Mouse (Mus musculus): Measurements from ENCODE around the gene Fcrl1. TPM values are rescaled to one million over a fixed set of nuclear protein-coding genes. Genes with fewer than 3 reads are reported as not detected.

The Fcrl1 gene
- total RNA-seq (2023), result 10 to 100 TPM; 14.0 to 18.6 TPM

GRCm38 (mm10) chr3:87376195-87377165, at the start of gene Fcrl1:
Gene Fcrl1 (plus strand): TSS chr3:87376387.

DNA sequence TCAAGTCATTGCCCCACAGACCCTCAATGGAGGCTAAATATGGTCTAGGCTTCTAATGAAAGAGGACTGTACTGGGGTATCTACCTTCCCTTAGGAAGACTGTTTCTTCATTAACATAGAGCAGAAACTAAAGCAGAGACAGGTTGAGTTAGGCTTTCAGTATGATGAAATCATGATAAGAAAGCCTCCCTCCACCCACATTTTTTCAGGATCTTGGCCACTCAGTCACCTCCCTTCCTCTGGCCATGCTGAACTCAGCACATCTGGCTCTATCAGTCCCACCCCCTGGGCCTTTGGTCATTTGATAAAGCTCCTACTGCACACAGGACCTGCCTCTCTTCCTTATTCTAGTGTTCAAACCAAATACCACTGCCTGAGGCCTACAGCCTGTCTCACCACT, 18.6 kb upstream of the Fcrl1 start, which contains the start of gene Cd5l:
TSS of gene Cd5l (plus strand) at position 301 of the 400 bp plus-strand sequence.

DNA sequence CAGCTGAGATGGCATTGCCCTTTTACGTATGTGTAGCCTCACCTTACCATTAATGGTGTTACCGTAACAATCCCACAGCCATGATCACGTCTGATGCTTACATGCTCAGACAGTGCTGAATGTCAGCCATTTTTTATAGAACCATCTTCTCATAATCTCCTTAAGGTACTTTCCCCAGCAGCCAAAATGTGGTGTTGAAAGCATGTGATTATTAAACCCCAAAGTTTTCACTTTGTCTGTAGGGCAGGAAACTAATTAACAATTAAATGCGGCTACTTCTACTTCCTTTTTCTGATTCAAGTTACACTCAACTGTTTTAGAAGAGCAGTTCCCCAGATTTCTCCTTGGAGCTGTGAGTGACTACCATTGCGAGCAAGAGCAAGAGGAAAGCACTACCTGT, 59.3 kb downstream of the Fcrl1 start, which contains the start of gene Fcrl5:
TSS of gene Fcrl5 (plus strand) at position 295 of the 400 bp plus-strand sequence.

Other genes with a start within 250 kb of the Fcrl1 start
- under 1 TPM; 0.26 to 0.33 TPM for gene Kirrel, start 201.6 kb upstream of the Fcrl1 start, total RNA-seq (2023)
- under 1 TPM in 1 of 2 experiments, not detected in 1; 0.40 TPM for gene Fcrls, start 112.6 kb upstream of the Fcrl1 start, total RNA-seq (2023)
- gene Cd5l, start 18.5 kb upstream of the Fcrl1 start, total RNA-seq (2023), result under 1 TPM in 1 of 2 experiments, not detected in 1; 0.26 TPM
- under 1 TPM in 1 of 2 experiments, not detected in 1; 0.15 TPM for gene Fcrl5, start 59.4 kb downstream of the Fcrl1 start, total RNA-seq (2023)
- 10 to 100 TPM; 19.7 to 24.8 TPM for gene Etv3, start 149.0 kb downstream of the Fcrl1 start, total RNA-seq (2023)
- 10 to 100 TPM; 22.8 to 26.4 TPM for gene Arhgef11, start 241.2 kb downstream of the Fcrl1 start, total RNA-seq (2023)